Mouse (Mus musculus) kidney, postnatal 14 days (tissue): ENCODE data around the gene Ugt1a9.
"Not testable (repeated sequence)": the region's sequence is repeated elsewhere in the genome, so short reads cannot be mapped to it uniquely, and the experiment has no call there.

Experiments used
- DNase-seq: peaks from one replicate; pipeline ENCODE4 v3.0.0; 2022; ENCODE audit warnings: mixed read lengths

Ugt1a9 gene

DNA sequence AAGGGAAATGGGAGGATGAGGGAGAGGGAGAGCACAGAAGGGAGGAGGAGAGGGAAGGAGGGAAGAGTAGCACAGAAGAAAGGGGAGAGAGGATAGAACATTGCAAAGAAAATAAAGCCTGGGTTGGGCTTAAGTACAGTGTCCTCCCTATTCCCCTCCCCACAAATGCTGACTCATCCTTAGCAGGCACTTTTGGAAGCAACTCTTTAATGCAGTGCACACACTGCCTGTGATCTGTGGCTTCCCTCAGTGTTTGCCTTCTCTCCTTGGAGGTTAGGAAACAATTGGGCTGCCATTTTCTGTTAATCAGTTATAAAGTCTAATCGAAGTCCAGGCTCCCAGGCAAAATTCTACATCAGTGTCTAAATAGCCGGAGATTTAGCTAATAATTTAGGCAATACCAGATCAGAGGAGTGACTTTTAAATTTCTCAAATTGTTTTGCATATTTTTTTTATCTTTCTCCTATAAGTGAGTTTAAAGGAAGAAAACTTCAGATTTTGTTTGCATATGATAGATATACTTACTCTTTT lies 38.5 kb downstream of the Ugt1a9 start:
- not testable (repeated sequence) for DNase-seq

DNA sequence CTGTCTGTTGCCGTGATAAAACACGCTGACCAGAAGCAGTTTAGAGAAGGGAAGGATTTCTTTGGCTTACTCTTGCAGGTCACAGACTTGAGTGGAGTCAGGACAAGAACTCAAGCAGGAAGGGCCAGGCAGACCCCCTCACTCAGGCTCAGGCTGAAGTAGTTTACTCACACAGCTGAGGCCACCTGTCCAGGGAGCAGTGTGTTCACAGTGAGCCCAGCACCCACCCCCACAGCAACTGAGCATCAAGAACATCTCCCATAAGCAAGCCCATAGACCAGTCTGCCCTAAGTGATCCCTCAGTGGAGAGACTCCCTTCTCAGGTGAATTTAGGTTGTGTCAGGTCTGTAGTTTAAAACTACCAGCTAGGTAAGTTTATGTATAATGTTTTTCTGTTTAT lies 39.0 kb downstream of the Ugt1a9 start:
- DNase-seq: not testable (repeated sequence)

DNA sequence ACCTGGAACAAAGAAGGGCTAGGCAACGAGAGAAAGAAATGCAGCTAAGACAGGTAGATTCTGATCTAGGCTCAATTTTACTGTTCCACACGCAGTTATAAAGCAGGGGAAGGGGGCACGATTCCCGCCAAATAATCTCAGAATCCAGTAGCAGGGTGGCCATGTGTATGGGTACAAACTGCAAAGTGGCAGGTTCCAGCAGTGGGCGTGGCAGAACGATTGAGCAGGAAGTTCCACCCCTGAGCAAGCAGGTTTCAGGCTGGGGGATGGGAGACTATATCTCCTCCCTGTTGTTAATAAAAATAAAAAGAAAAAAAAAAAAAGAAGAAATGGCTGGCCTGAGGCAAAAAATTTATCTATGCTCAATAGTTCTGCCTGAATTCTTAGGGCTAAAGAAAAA lies 42.2 kb downstream of the Ugt1a9 start:
- not testable (repeated sequence) for DNase-seq

DNA sequence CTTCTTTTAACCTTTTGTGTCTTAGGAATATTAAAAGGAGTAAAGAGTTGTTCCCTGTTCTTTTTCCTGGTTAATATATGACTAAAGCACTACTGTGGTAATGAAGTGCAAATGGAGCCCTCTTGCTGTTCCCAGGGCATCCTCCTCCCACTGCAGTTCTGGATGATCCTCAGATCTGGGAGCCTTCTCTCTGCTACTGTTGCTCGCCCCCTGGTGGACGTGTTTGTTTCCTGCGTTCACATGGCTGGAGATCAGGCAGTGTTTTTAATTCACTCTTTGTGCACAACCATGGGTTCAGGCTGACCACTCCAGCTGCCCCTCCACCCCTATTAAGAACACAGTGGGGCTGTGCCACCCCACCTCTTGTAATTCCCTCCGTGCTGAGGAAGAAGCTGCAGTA lies 50.0 kb downstream of the Ugt1a9 start:
- DNase-seq: not testable (repeated sequence)

DNA sequence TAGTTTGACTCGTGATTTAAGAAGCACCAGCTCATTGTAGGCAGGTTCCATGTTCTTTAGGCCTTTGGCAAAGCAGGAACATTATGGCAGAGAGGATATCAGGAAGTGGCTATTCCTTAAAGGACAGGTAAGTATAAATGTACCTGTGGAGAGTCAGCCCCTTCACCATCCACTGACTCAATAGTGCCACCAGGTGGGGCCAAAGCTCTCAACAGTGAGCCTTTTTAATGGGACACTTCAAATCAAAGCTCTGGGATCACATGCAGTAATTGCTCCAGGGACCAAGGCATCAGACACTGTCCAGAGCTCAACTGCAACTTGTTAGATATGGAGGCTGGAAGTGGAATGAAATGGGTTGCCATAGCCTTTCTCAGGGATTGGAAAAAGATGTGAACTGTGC lies 50.9 kb downstream of the Ugt1a9 start:
- peak; percentile 56 for DNase-seq

DNA sequence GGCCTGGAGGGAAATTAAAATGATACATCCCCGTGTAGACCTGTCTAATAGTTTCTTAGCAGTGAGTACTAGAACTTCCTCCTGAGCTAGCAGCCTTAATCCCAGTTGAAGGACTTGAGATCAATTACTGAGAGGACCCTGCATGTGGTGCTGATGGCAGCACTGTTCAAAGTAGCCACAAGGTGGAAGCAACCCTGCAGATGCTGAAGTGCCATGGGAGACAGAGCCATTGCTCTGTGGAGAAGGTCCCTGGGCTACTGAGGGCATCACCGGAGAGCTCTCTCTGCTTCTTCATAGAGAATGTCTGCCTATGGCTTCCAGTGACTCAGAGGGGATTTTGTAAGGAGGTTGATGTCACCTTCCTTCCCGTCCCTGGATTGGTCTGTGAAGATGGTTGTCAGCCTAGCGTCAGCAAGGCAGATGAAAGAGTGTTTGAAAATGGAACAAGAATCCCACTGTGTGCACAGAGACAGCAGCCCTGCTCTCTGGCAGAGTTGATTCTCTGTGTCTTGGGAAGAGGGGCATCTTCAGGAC lies 55.3 kb downstream of the Ugt1a9 start:
- peak; percentile 27 for DNase-seq

DNA sequence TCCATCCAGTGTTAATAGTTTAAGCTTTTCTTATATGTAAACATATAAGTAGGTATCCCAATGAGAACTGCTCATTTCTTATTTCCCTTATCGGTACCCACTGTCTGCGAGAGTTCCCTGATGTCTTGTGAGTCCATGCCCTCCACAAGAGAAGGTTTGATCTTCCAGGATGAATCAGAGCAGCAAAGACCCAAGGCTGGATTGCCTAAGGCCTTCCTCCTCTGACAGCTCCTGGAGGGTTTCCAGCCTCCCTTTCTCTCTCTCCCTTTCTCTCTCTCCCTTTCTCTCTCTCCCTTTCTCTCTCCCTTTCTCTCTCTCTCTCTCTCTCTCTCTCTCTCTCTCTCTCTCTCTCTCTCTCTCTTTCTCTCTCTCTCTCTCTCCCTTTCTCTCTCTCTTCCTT lies 58.5 kb downstream of the Ugt1a9 start:
- DNase-seq: not testable (repeated sequence)

DNA sequence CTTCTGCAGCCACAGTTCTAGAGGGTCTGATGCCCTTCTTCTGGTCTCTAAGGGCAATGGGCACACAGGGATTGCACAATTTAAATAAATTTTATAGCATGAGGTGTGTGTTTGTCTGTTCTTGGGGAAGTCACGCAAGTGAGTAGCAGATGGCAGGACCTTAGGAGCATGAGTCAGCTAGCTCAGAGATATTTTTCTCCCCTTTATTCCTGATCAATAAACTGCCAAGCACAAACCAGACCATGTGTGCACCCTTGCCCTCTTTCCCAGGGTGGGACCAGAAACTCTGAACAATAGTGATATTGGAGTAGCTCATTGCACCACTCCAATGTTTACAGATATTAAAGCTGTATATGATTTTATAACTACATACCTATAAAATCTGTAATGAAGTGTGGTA lies 59.6 kb downstream of the Ugt1a9 start:
- DNase-seq: not testable (repeated sequence)

DNA sequence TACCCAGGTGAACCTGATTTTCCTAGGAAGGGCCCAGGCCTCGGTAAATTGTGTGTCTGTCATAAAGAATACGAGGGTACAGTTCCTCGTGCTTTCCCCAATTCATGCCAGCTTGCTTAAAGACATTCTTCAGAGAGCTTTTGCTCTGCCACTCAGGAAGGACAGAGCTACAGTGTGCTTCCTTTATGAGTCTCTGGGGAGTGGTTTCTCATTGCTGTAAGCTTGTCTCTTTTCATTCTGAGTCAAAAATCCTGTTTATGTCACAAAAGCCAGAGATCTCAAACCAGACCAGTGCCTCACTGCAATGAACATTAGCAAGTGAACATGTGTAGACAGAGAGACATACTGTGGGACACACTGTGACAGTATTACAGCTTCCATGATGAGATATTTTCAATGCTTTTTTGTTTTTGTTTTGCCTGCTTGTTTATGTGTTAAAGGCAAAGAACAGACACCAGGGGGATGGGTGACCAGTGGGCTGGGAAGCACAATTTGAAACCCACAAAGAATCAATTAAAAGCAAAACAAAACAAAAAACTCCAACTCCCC lies 63.4 kb downstream of the Ugt1a9 start:
- peak; percentile 12 for DNase-seq

DNA sequence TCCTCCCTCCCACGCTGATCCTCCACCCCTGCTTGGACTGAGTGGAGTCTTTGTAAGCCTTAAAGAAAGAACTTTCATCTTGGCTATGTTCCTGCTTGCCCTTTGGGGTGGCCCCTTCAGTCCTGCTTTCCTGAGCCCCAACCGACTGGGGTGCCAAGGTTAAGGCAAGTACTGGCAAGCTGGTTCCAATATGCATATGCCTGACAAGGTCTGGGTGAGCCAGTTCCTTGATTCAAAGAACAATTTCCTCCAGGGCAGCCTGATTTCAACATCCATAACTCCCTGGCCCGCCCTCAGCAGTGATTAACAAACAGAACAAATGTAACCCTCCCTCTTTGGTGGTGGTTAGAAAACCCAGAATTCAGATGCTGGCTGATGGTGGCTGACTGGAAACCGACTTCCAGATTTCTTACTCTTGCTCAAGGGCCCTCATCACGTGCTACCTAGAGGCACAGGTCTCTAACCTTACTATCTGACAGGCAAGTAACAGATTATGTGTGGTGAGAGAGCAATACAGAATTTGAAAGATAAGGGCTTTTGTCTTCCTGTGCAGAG lies 63.9 kb downstream of the Ugt1a9 start, which contains the start of gene Ugt1a6a:
Gene Ugt1a6a (plus strand): TSS at position 353 of the 555 bp plus-strand sequence.
- peak; percentile 48 for DNase-seq

DNA sequence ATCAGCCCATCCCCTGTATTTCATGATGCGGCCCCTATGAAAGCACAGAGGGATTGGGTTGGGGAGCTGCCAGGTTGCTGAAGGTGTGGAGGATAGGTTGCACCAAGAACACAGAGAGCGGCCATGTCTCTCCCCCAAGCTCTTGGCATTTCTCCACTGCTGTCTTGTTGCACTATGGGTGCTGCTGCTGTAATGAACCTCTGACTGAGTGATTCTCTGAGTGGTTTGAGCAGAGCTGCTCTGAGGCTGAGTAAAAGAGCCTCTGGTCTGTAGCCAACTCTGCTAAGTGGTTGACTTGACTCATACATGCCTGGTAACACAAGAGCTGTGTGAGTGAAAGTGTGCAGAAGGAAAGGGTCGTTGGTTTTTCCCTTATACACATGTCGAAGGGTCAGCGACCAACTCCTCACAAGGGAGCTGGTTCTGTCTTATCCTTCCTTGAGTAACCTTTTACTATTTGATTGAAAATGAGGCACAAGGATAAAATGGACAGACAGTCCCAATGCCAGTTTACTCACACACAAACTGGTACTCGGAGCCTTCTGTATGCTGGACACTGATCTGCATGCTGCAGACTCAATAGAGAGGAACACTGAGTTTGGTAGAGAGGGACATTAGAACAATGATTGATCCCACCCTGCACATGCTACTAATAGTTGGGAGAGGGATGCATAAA lies 64.8 kb downstream of the Ugt1a9 start:
- DNase-seq: not testable (repeated sequence)

DNA sequence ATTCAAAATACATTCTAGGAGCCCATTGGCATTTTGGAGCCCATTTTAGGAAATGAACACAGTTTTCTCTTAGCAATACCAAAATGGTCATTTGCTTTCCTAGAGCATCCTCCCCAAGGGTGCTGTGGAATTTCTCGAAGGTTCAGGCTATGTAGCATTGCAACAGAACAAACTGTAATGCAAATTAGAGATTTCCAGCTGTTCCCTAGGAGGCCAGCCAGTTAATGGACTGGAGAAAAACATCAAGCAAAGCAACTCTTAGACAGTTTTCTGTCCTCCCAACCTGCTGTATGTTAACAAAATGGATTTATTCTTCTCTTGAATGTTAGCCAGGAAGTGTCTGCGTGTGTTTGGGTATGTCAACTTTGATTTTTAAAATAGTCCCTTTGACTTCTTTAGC lies 66.0 kb downstream of the Ugt1a9 start:
- peak; percentile 11 for DNase-seq

DNA sequence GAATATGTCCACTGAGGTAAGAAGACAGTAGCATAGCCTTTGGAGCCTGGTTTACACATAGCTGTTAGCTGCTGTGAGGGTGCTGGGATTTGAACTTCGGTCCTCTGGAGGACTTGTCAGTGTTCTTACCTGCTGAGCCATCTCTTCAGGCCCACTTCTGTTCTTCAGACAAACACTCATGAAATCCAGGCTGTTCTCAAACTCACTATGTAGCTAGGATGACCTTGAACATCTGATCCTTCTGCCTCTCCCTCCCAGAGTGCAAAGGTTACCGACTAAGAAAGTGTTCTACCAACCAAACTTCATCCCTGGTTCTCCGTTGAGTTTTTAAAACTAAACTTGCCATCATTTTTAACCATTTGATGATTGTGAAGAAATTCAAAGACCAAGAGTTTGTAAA lies 66.7 kb downstream of the Ugt1a9 start:
- DNase-seq: no peak

DNA sequence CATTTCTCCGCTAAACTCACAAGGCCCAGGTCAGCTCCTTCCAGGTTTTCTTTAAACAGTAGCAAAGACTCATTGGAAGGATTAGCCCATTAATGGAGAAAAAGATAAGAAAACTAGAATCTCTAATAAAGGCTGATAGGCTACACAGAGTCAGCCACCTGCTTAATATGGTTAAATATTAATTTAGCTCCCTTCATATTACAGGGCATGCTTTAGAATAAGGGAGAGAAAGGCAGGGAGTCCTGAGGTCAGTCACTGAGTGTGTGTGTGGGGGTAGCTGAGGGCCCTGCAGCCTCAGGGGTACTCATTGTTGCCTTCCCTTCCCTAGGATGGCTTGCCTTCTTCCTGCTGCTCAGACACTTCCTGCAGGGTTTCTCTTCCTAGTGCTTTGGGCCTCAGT lies 67.5 kb downstream of the Ugt1a9 start:
- DNase-seq: no peak

DNA sequence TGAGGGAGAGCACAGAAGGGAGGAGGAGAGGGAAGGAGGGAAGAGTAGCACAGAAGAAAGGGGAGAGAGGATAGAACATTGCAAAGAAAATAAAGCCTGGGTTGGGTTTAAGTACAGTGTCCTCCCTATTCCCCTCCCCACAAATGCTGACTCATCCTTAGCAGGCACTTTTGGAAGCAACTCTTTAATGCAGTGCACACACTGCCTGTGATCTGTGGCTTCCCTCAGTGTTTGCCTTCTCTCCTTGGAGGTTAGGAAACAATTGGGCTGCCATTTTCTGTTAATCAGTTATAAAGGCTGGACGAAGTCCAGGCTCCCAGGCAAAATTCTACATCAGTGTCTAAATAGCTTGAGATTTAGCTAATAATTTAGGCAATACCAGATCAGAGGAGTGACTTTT lies 69.9 kb downstream of the Ugt1a9 start:
- DNase-seq: peak; percentile 80

DNA sequence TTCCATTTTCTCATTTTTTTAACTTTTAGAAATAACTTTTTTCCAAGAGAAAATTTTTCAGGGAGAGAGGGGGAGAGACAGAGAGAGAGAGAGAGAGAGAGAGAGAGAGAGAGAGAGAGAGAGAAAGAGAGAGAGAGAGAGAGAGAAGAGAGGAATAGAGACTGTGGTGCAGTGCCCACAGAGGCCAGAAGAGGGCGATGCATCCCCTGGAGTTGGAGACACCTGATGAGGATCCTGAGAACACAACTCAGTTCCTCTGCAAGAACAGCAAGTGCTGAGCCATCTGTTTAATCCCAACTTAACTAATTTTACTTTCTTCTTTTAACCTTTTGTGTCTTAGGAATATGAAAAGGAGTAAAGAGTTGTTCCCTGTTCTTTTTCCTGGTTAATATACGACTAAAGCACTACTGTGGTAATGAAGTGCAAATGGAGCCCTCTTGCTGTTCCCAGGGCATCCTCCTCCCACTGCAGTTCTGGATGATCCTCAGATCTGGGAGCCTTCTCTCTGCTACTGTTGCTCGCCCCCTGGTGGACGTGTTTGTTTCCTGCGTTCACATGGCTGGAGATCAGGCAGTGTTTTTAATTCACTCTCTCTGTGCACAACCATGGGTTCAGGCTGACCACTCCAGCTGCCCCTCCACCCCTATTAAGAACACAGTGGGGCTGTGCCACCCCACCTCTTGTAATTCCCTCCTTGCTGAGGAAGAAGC lies 73.5 kb downstream of the Ugt1a9 start:
- peak; percentile 63 for DNase-seq

DNA sequence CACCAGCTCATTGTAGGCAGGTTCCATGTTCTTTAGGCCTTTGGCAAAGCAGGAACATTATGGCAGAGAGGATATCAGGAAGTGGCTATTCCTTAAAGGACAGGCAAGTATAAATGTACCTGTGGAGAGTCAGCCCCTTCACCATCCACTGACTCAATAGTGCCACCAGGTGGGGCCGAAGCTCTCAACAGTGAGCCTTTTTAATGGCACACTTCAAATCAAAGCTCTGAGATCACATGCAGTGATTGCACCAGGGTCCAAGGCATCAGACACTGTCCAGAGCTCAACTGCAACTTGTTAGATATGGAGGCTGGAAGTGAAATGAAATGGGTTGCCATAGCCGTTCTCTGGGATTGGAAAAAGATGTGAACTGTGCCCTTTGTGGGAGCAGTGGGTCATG lies 74.7 kb downstream of the Ugt1a9 start:
- peak; percentile 32 for DNase-seq

DNA sequence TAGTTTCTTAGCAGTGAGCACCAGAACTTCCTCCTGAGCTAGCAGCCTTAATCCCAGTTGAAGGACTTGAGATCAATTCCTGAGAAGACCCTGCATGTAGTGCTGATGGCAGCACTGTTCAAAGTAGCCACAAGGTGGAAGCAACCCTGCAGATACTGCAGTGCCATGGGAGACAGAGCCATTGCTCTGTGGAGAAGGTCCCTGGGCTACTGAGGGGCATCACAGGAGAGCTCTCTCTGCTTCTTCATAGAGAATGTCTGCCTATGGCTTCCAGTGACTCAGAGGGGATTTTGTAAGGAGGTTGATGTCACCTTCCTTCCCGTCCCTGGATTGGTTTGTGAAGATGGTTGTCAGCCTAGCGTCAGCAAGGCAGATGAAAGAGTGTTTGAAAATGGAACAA lies 79.5 kb downstream of the Ugt1a9 start:
- DNase-seq: peak; percentile 22

DNA sequence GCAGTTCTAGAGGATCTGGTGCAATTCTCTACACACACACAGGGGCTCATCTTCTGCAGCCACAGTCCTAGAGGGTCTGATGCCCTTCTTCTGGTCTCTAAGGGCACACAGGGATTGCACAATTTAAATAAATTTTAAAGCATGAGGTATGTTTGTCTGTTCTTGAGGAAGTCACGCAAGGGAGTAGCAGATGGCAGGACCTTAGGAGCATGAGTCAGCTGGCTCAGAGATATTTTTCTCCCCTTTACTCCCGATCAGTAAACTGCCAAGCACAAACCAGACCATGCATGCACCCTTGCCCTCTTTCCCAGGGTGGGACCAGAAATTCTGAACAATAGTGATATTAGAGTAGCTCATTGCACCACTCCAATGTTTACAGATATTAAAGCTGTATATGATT lies 87.8 kb downstream of the Ugt1a9 start:
- no peak for DNase-seq

DNA sequence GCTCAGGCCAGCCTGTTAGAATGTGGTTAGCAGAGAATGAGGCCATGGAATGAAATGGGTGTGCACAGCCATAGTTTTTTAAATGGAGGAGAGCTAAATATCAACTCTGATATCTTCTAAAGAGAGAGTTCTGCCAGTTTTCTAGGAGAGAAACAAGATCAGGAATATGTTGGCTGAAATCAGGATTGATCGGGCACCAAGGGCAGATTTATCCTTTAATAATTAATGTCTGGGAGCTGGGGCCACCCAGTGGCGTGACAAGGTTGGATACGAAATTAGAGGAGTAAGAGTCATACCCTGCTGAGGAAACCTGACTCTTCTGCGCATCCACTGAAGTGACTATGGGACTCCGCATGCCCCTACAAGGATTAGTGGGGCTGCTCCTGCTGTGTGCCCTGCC lies 95.1 kb downstream of the Ugt1a9 start, which contains the start of gene Ugt1a5:
Gene Ugt1a5 (plus strand): TSS at position 302 of the 400 bp plus-strand sequence.
- DNase-seq: no peak

DNA sequence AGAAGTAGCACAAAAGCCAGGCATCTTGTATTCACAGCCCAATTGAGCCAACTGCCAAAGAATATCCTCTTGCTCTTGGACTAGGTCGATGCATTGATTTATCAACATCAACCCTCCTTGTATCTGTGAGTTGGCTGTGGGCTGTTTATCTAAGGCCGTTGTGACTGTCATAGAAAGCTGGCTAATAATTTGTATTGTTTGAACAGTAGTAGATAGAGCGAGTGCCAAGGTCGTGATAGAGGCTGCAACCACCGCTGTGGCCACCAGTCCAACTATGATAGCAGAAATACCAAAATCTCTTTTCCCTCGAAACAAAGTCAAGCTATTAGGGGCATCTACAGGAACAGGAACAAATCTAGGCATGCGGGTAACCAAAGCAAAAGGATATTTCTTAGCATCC lies 101.6 kb downstream of the Ugt1a9 start:
- DNase-seq: not testable (repeated sequence)

DNA sequence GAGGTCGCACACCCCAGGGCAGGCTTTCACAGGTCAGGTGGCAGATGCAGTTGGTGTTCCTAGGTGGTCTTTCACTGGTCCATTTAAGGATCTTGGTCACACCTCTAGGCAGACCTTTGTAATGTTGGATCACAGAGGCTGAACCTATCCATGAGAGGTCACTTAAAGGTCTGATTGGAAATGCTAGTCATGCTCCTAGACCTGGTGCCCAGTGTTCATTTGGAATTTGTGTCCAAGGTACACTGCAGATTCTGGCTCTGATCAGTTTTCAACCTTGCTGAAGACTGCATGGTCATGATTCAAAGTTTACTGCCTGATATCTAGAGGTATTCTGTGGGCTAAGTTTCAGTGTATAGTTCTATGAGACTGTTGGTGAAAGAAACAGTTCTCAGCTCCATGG lies 109.1 kb downstream of the Ugt1a9 start:
- DNase-seq: no peak

DNA sequence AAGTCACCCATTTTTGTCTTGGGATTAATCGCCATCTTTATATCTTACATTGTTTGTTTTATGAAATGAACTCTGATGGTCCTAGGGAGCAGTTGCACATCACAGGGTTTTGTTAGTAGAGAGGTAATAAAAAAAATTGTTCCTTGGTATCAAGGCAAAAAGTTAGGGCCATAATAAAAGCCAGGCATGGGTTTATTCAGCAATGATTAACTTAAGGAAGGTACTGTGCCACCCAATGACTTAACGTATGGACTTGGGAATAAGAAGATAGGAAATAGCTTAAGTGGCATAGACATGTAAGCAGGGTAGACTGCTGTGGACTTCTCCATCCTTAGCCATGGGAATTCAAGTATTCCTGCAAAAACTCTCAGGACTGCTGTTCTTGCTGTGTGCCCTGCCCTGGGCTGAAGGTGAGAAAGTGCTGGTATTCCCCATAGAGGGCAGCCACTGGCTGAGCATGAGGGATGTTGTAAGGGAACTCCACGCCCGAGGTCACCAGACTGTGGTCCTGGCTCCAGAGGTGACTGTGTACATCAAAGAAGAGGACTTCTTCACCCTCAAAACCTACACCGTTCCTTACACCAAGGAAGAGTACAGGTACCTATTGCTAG lies 115.8 kb downstream of the Ugt1a9 start:
- DNase-seq: no peak
